Mouse (Mus musculus): ENCODE measurements around the gene Slc22a16. TPM values are rescaled to one million over a fixed set of nuclear protein-coding genes. Genes with fewer than 3 reads are reported as not detected.

Slc22a16 gene
- polyA plus RNA-seq (2015; fragmentation: Nextera tagmentation; extraction: Ambion mirVana) = not detected in 2 replicates

DNA sequence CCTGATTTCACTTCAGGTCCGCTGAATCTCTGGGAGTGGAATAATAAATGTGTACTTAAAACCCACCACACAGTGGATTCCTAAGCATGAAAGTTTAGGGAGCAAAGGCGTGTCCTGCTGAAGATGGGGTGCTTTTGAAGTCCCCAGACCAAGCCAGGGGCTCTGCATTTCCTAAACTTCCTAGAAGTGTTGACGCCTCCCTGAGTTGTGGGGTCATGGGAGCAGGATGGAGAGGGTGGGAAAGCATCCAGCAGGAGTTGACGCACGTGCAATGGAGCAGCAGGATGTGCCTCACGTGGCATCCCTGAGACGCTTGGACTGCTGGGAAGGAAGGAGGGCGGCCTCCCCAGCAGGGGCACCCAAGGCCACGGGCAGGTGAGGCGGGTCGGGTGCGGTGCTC, at the start of gene Slc22a16:
Gene Slc22a16 (plus strand): TSS at position 301 of the 400 bp plus-strand sequence.
- no peak within 1 kb of the TSS for H3K9ac ChIP-seq (replicated peaks; ENCODE audit: low read depth, low read length)
- H3K4me2 ChIP-seq (ENCODE audit: low read length) = no peak within 1 kb of the TSS
- H3K4me1 ChIP-seq (replicated peaks; ENCODE audit: control insufficient read depth, insufficient read depth, low read length) = no peaks in the 10 kb centered on the region
- no peaks in the 10 kb centered on the region for H3K36me3 ChIP-seq (ENCODE audit: control insufficient read depth, insufficient read depth)
- H3K4me3 ChIP-seq (replicated peaks; ENCODE audit: low read length) = no peak within 1 kb of the TSS
- no peak for ATAC-seq
- no peak within 1 kb of the TSS for H3K27ac ChIP-seq (ENCODE audit: low read length)
- WGBS = 94% methylated on average over 12 of the region's 12 CpGs
- no peaks in the 10 kb centered on the region for H3K9me3 ChIP-seq (ENCODE audit: control insufficient read depth, low read length)
- H3K27me3 ChIP-seq (replicated peaks; ENCODE audit: control insufficient read depth, insufficient read depth, low read length) = no peaks in the 10 kb centered on the region

DNA sequence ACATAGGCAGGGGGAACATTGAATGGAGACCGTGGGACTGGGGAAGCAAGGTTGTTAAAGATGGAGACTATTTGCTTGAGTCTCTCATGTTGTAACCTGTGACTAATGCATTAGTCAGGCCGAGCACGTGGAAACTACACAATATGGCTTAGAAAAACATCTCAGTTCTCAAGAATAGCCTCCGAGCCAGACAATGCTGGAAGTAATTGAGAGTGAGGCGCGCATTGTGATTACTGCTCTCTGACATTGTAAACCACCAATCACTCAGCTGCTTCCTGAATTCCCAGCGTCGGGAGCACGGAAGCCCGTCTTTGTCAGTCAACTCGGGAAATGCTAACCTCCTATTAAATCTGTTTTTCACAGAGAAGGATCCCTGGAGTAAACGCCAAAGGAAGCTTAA, 48.6 kb upstream of the Slc22a16 start:
- ATAC-seq = peak; percentile 57
- 5% methylated on average over 12 of the region's 12 CpGs for WGBS
- 0 out of 2 replicates have a peak overlapping the region, but pooled peaks have one; percentile 2 for H3K9ac ChIP-seq (replicated peaks; ENCODE audit: low read depth, low read length)
- no peaks in the 10 kb centered on the region for H3K9me3 ChIP-seq (ENCODE audit: control insufficient read depth, low read length)
- H3K4me1 ChIP-seq (replicated peaks; ENCODE audit: control insufficient read depth, insufficient read depth, low read length) = peaks cover 21% of the 10 kb centered on the region
- H3K4me2 ChIP-seq (ENCODE audit: low read length) = peak overlapping the region; percentile 28
- H3K4me3 ChIP-seq (replicated peaks; ENCODE audit: low read length) = no peak overlapping the region
- H3K27ac ChIP-seq (ENCODE audit: low read length) = peak overlapping the region; percentile 57
- no peaks in the 10 kb centered on the region for H3K27me3 ChIP-seq (replicated peaks; ENCODE audit: control insufficient read depth, insufficient read depth, low read length)
- no peaks in the 10 kb centered on the region for H3K36me3 ChIP-seq (ENCODE audit: control insufficient read depth, insufficient read depth)

DNA sequence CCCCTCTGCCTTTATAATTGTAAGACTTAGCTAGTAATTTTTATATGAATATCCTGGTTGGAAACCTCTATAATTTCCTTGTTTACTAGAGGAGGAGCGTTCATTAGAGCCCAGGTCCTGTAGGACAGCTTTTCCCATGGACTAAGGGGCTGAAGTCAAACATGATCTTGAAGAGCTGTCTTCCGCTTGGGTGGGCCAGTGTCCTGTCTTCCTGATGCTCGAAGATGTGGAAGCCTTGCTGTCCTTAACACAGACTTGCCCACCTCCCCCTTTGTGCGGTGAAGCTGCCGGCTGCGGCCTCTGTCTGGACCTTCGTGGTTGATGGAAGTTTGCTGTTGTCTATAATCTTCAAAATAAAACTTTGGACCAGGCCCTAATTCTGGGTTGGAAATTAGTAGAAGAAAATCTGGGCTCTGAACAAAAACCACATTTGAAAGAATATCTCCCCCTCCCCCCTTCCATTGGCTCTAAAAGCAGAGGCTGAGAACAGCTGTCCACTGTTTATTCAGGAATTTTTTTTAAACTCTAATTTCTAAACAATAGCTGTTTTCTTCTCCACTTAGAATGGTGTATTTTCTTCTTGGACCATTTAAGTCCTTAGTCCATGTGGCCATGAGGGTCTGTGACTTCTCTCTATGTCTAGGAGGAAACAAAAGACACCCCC, 46.7 kb upstream of the Slc22a16 start:
- WGBS = 69% methylated on average over 7 of the region's 7 CpGs
- H3K4me3 ChIP-seq (replicated peaks; ENCODE audit: low read length) = no peak overlapping the region
- no peak overlapping the region for H3K9ac ChIP-seq (replicated peaks; ENCODE audit: low read depth, low read length)
- no peak overlapping the region for H3K4me2 ChIP-seq (ENCODE audit: low read length)
- H3K27me3 ChIP-seq (replicated peaks; ENCODE audit: control insufficient read depth, insufficient read depth, low read length) = no peaks in the 10 kb centered on the region
- no peak overlapping the region for H3K27ac ChIP-seq (ENCODE audit: low read length)
- H3K36me3 ChIP-seq (ENCODE audit: control insufficient read depth, insufficient read depth) = no peaks in the 10 kb centered on the region
- H3K9me3 ChIP-seq (ENCODE audit: control insufficient read depth, low read length) = no peaks in the 10 kb centered on the region
- H3K4me1 ChIP-seq (replicated peaks; ENCODE audit: control insufficient read depth, insufficient read depth, low read length) = peaks cover 21% of the 10 kb centered on the region
- no peak for ATAC-seq

DNA sequence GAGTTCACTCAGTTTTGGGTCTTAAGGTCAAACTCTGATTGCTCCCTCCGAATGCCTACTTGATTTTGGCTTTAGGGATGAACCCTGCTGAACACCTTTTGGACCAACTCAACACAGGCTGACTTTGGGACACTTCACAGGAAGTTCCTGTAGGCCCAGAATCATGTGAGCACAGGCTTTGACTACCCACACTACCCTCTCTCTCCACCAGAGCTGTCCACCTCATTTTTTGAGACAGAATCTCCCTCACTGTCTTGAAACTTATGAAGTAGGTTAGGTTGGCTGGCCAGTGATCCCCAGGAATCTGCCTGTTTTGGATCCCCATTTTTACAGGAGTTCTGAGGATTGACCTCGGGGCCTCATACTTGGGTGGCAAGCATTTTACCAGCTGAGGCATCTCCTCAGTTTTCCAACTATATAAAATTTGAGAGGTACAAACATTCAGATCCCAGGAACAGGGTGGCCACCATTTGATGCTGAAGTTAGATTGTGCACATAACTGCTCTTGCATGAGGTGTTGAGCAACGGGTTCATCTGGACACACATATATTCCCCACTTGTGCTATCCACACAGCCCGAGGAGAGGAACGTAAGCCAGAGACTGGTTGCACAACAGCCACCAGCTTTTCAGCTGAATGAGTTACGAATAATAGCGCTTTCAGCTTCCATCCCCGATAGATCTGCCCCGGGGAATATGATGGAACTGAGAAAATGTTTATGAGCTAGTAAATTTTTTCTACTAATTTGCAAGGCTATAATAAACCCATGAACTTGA, 45.9 kb upstream of the Slc22a16 start:
- 72% methylated on average over 9 of the region's 9 CpGs for WGBS

DNA sequence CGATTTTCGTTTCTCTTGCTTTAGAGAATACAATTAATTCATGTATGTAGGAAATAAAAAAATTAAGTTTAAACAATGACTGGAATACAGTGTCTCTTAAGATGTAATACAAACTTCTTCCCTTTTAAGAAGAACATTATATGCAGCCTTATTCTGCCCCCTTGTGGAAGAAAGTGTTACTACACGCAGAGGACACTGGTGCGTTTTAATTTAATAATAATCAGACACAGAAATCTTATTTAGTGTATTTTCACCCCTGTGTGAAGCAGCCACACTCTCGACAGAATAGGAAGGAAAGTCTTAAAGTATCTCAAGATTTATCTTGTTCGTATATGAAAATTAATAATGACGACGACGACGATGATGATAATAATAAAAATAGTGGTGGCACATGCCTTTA, 45.1 kb upstream of the Slc22a16 start:
- WGBS = 30% methylated on average over 10 of the region's 10 CpGs
- Histone ChIP-seq H3K4me1 (replicated peaks; ENCODE audit: control insufficient read depth, insufficient read depth, low read length) (peaks cover 13% of the 10 kb centered on the region), H3K9me3 (ENCODE audit: control insufficient read depth, low read length) (no peaks in the 10 kb centered on the region), H3K36me3 (ENCODE audit: control insufficient read depth, insufficient read depth) (no peaks in the 10 kb centered on the region), H3K9ac (replicated peaks; ENCODE audit: low read depth, low read length) (no peak overlapping the region), H3K27ac (ENCODE audit: low read length) (no peak overlapping the region), H3K4me3 (replicated peaks; ENCODE audit: low read length) (no peak overlapping the region), H3K27me3 (replicated peaks; ENCODE audit: control insufficient read depth, insufficient read depth, low read length) (no peaks in the 10 kb centered on the region), H3K4me2 (ENCODE audit: low read length) (no peak overlapping the region)
- ATAC-seq = no peak; the same call in 1 of the 2 replicates

More for the DNA sequence above, 45.9 kb upstream of the Slc22a16 start:
- Histone ChIP-seq H3K4me1 (replicated peaks; ENCODE audit: control insufficient read depth, insufficient read depth, low read length) (peaks cover 19% of the 10 kb centered on the region), H3K9me3 (ENCODE audit: control insufficient read depth, low read length) (no peaks in the 10 kb centered on the region), H3K4me3 (replicated peaks; ENCODE audit: low read length) (no peak overlapping the region), H3K4me2 (ENCODE audit: low read length) (no peak overlapping the region), H3K27me3 (replicated peaks; ENCODE audit: control insufficient read depth, insufficient read depth, low read length) (no peaks in the 10 kb centered on the region), H3K9ac (replicated peaks; ENCODE audit: low read depth, low read length) (no peak overlapping the region), H3K36me3 (ENCODE audit: control insufficient read depth, insufficient read depth) (no peaks in the 10 kb centered on the region), H3K27ac (ENCODE audit: low read length) (no peak overlapping the region)
- no peak for ATAC-seq

DNA sequence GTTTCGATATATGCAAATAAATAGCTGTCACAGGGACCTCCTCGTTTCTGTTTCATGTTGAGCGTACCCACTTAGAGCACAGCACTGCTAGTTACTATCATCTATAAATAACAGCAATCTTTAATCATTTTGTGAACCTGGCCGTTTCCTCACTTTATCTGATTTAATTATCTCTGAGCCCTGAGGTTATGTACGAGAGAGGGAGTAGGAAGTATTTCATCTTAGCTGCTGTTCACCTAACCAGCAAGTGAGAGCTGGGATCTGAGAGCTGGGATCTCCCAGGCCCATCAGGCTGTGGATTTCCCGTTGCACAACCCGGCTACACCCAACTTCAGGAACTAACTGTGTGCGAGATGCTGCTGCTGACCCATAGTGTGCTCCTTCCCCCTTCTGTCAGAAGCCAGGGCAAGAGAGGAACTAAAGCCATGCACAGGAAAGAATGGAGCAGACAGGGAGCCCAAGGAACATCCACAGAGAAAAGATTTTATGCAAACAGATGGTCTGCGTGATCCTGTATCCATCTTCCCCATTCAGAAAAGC, 44.5 kb upstream of the Slc22a16 start:
- H3K27me3 ChIP-seq (replicated peaks; ENCODE audit: control insufficient read depth, insufficient read depth, low read length) = no peaks in the 10 kb centered on the region
- ATAC-seq = no peak
- no peak overlapping the region for H3K9ac ChIP-seq (replicated peaks; ENCODE audit: low read depth, low read length)
- no peak overlapping the region for H3K27ac ChIP-seq (ENCODE audit: low read length)
- peaks cover 13% of the 10 kb centered on the region for H3K4me1 ChIP-seq (replicated peaks; ENCODE audit: control insufficient read depth, insufficient read depth, low read length)
- no peaks in the 10 kb centered on the region for H3K9me3 ChIP-seq (ENCODE audit: control insufficient read depth, low read length)
- H3K4me3 ChIP-seq (replicated peaks; ENCODE audit: low read length) = no peak overlapping the region
- no peaks in the 10 kb centered on the region for H3K36me3 ChIP-seq (ENCODE audit: control insufficient read depth, insufficient read depth)
- WGBS = 77% methylated on average over 9 of the region's 9 CpGs
- H3K4me2 ChIP-seq (ENCODE audit: low read length) = no peak overlapping the region

DNA sequence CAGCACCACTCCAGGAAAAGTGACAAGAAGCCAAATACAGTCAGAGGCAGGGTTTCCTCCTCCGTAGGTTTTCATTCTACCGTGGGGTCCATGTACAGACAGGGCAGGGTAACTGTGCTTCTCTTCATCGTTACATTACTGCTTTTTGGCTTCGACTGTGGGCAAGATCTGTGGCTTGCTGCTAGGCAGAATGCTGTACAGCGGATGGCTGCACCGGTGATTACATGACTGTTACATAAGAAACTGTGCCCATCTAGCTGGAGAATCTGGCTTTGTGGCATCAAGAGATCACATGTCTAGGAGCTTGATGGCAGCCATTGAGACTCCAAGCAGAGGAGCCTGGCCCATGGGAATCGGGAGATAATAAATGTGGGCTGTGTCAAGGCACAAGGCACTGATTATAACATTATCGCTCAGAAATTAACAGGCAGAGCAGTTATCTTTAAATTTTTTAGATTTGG, 43.8 kb upstream of the Slc22a16 start:
- H3K4me1 ChIP-seq (replicated peaks; ENCODE audit: control insufficient read depth, insufficient read depth, low read length) = peaks cover 10% of the 10 kb centered on the region
- WGBS = 80% methylated on average over 8 of the region's 8 CpGs

DNA sequence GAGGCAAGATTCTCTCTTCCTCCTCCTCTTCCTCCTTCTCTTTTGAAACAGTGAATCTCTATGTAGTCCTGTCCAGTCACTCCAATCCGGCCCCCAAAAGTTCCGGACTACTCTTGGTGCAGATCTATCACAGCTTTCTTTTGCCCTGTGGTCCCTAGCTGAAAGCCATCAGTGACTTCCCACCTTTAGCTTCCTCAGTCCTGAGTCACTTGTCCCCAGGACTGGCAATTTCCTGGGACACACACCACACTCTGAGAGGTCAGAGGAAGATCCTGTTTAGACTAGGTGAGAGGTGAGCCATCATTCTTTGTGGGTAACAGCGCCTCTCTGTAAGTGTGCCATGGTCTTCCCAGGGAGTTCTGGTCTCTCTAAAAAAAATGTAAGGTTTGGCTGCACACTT, 43.1 kb upstream of the Slc22a16 start:
- Histone ChIP-seq H3K27me3 (replicated peaks; ENCODE audit: control insufficient read depth, insufficient read depth, low read length) (no peaks in the 10 kb centered on the region), H3K9ac (replicated peaks; ENCODE audit: low read depth, low read length) (no peak overlapping the region), H3K27ac (ENCODE audit: low read length) (no peak overlapping the region), H3K4me1 (replicated peaks; ENCODE audit: control insufficient read depth, insufficient read depth, low read length) (peaks cover 3% of the 10 kb centered on the region), H3K9me3 (ENCODE audit: control insufficient read depth, low read length) (no peaks in the 10 kb centered on the region), H3K4me2 (ENCODE audit: low read length) (no peak overlapping the region), H3K36me3 (ENCODE audit: control insufficient read depth, insufficient read depth) (no peaks in the 10 kb centered on the region), H3K4me3 (replicated peaks; ENCODE audit: low read length) (no peak overlapping the region)
- 84% methylated on average over 3 of the region's 3 CpGs for WGBS
- no peak for ATAC-seq

More for the DNA sequence above, 43.8 kb upstream of the Slc22a16 start:
- Histone ChIP-seq H3K9me3 (ENCODE audit: control insufficient read depth, low read length) (no peaks in the 10 kb centered on the region), H3K36me3 (ENCODE audit: control insufficient read depth, insufficient read depth) (no peaks in the 10 kb centered on the region), H3K9ac (replicated peaks; ENCODE audit: low read depth, low read length) (no peak overlapping the region), H3K27me3 (replicated peaks; ENCODE audit: control insufficient read depth, insufficient read depth, low read length) (no peaks in the 10 kb centered on the region), H3K4me3 (replicated peaks; ENCODE audit: low read length) (no peak overlapping the region), H3K27ac (ENCODE audit: low read length) (no peak overlapping the region), H3K4me2 (ENCODE audit: low read length) (no peak overlapping the region)
- ATAC-seq = no peak

DNA sequence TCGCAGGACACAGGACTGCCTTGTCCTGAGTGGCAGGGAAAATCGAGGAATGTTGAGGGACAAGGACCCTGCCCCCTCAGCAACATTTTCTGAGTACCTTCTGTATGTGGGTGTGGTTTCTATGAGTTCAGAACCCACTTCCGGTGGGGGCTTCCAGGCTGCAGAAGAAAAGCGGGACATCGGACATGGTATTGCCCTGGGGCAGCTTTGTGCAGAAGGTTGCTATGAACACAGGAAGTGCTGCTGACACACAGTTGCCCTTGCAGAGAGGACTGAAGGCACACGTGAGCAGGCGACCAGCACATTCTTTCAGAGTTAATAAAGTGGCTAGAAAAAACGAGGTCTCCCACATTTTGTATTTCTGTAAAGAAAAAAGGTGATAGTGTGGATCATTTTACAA, 42.6 kb upstream of the Slc22a16 start:
- H3K4me1 ChIP-seq (replicated peaks; ENCODE audit: control insufficient read depth, insufficient read depth, low read length) = no peaks in the 10 kb centered on the region
- no peaks in the 10 kb centered on the region for H3K9me3 ChIP-seq (ENCODE audit: control insufficient read depth, low read length)
- 66% methylated on average over 8 of the region's 8 CpGs for WGBS
- H3K4me3 ChIP-seq (replicated peaks; ENCODE audit: low read length) = no peak overlapping the region
- no peaks in the 10 kb centered on the region for H3K36me3 ChIP-seq (ENCODE audit: control insufficient read depth, insufficient read depth)
- ATAC-seq = no peak
- no peaks in the 10 kb centered on the region for H3K27me3 ChIP-seq (replicated peaks; ENCODE audit: control insufficient read depth, insufficient read depth, low read length)
- H3K27ac ChIP-seq (ENCODE audit: low read length) = no peak overlapping the region
- H3K9ac ChIP-seq (replicated peaks; ENCODE audit: low read depth, low read length) = no peak overlapping the region
- no peak overlapping the region for H3K4me2 ChIP-seq (ENCODE audit: low read length)

Measured in forebrain, embryonic 16.5 days (tissue).